In genomic region chr13:20090711-20091603, GRCm38 (mm10) we compare ENCODE assay signal across 7 mouse cellular contexts. TPM values are rescaled to one million over a fixed set of nuclear protein-coding genes. Genes with fewer than 3 reads are reported as not detected.
DNase-seq lines count a peak whose midpoint lies in the region; ATAC-seq lines count a peak whose summit lies in the region.

No protein-coding gene starts in this region.

- ATAC-seq in intestine, embryonic 15.5 days = peak; percentile 77
- peak; percentile 63 for ATAC-seq in liver, embryonic 11.5 days (replicated peaks; ENCODE audit: low FRiP score)
- ATAC-seq in monocyte, adult 5-6 weeks (replicated peaks; ENCODE audit: insufficient number of reproducible peaks, low FRiP score, low TSS enrichment, poor library complexity, severe bottlenecking) = peak; percentile 42

- H3K36me3 ChIP-seq in intestine, embryonic 15.5 days = no peaks in the 10 kb centered on the region
- no peaks in the 10 kb centered on the region for H3K36me3 ChIP-seq in liver, embryonic 11.5 days (ENCODE audit: control insufficient read depth, insufficient read depth, low read length)

- no peaks in the 10 kb centered on the region for H3K9me3 ChIP-seq in intestine, embryonic 15.5 days
- H3K9me3 ChIP-seq in liver, embryonic 11.5 days (ENCODE audit: control insufficient read depth, low read length) = no peaks in the 10 kb centered on the region

- intact Hi-C loops in gastrocnemius, postnatal 36 days (cut with DNase I) = loop anchor here (5.0 kb wide), 1 partner anchor 96 kb away; no protein-coding TSS in a partner anchor

- DNase-seq in adrenal gland, adult 18-20 months (ENCODE audit: low spot score in 2 of 2) = peak; percentile 66 to 68
- DNase-seq in cerebellum, postnatal 36 days = peak; percentile 28 to 32
- peak; percentile 24 to 47 for DNase-seq in gastrocnemius, postnatal 36 days
- peak; percentile 73 for DNase-seq in liver, embryonic 11.5 days (ENCODE audit: low spot score)
- peak; percentile 57 to 86 for DNase-seq in spleen, postnatal 4 days (ENCODE audit: low spot score in 2 of 2)

- no peaks in the 10 kb centered on the region for H3K27me3 ChIP-seq in intestine, embryonic 15.5 days (replicated peaks)
- peaks cover 38% of the 10 kb centered on the region for H3K27me3 ChIP-seq in liver, embryonic 11.5 days (replicated peaks; ENCODE audit: control insufficient read depth, insufficient read depth, low read length)

- under 1% methylated on average over 87 of the region's 93 CpGs for WGBS in intestine, embryonic 15.5 days
- under 1% methylated on average over 87 of the region's 93 CpGs for WGBS in liver, embryonic 11.5 days

- peak overlapping the region; percentile 70 for H3K4me3 ChIP-seq in intestine, embryonic 15.5 days (replicated peaks)
- H3K4me3 ChIP-seq in liver, embryonic 11.5 days (ENCODE audit: low read depth, low read length) = peak overlapping the region; percentile 72

- H3K4me1 ChIP-seq in intestine, embryonic 15.5 days (replicated peaks) = 0 out of 2 replicates have a peak, but pooled peaks cover 5% of the 10 kb centered on the region
- 0 out of 2 replicates have a peak, but pooled peaks cover 4% of the 10 kb centered on the region for H3K4me1 ChIP-seq in liver, embryonic 11.5 days (replicated peaks; ENCODE audit: control insufficient read depth, insufficient read depth, low read length)

- H3K9ac ChIP-seq in intestine, embryonic 15.5 days = peak overlapping the region; percentile 81
- peak overlapping the region; percentile 66 for H3K9ac ChIP-seq in liver, embryonic 11.5 days (ENCODE audit: low read depth, low read length)

- peak overlapping the region; percentile 83 for H3K27ac ChIP-seq in intestine, embryonic 15.5 days
- H3K27ac ChIP-seq in liver, embryonic 11.5 days (ENCODE audit: low read depth, low read length) = peak overlapping the region; percentile 51

- peak overlapping the region; percentile 80 for H3K4me2 ChIP-seq in intestine, embryonic 15.5 days (replicated peaks)
- peak overlapping the region; percentile 93 for H3K4me2 ChIP-seq in liver, embryonic 11.5 days

RNA-seq across cellular contexts. Expression of gene Elmo1, which starts 0.6 kb away (rescaled TPM):
- total RNA-seq in adrenal gland, adult 18-20 months (2021) = 10 to 100 TPM in 1 of 2 experiments, 1 to 10 TPM in 1; 8.9 to 14.4 TPM
- total RNA-seq in gastrocnemius, postnatal 36 days (2021) = 1 to 10 TPM; 4.3 to 5.2 TPM
- 14.9 and 15.0 TPM in 2 replicates for polyA plus RNA-seq in intestine, embryonic 15.5 days (2015; fragmentation: Nextera tagmentation; extraction: Ambion mirVana)
- polyA plus RNA-seq in liver, embryonic 11.5 days (2014; fragmentation: Nextera tagmentation; extraction: Ambion mirVana) = 8.9 and 10.6 TPM in 2 replicates
- total RNA-seq in monocyte, adult 5-6 weeks (2017) = 61.8 to 124 TPM (median 71.9 TPM) in 3 replicates

Comparison
In these comparisons a context has a peak if more than half of its experiments do, and no peak if none do; other contexts are left out.
1. Peak in every context shown above with its lines: DNase-seq, ATAC-seq, H3K4me3 ChIP-seq and H3K27ac ChIP-seq.